Mouse (Mus musculus) mesoderm, embryonic 11.5 days (tissue): ENCODE results near the gene Mef2a.

Experiments
- DNase-seq: peaks from one replicate; pipeline ENCODE4 v3.0.0-alpha.2; 2012; ENCODE audit warnings: low read depth, low spot score

The Mef2a gene

DNA sequence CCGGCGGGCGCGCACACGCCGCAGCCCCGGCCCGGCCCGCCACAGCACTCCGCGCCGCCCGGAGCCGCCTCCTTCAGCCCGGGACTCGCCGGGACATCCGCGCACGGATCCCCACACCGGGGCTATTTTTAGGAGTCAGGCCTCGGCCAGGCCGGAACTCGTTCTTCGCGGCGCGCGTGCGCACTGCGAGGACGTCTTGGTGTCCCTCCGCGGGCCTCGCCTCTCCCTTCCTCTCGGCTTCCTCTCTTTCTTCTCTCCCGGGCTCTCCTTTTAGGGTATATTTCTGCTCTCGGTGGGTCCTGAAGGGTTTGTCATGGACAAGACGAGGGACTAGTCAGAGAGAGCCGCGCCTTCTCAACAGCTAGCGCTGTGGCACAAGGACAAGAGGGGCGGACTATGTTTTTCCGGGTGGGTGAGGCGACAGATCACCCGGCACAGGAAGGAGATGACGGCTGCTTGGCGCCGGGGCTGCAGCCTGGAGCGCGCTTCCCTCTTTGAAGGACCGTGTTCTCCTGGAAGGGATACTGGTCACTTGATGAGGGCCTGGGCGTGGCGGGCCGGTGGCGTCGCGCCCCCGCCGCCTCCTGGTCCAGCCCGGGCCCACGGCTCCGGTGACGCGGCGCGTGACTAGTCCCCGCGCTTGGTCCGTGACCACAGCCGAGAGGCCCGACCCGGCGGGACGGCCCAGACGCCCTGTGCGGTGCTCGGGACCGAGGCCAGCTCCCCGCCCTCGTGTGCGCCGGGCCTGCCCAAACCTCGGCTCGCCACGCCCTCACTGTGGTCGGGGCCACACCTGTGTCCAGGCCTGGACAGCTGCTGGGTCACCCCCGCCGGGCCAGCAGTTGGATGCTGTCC lies at the start of gene Mef2a:
Mef2a (minus strand) TSS at position 130 of the 855 bp plus-strand sequence.
- peak; percentile 98 for DNase-seq

DNA sequence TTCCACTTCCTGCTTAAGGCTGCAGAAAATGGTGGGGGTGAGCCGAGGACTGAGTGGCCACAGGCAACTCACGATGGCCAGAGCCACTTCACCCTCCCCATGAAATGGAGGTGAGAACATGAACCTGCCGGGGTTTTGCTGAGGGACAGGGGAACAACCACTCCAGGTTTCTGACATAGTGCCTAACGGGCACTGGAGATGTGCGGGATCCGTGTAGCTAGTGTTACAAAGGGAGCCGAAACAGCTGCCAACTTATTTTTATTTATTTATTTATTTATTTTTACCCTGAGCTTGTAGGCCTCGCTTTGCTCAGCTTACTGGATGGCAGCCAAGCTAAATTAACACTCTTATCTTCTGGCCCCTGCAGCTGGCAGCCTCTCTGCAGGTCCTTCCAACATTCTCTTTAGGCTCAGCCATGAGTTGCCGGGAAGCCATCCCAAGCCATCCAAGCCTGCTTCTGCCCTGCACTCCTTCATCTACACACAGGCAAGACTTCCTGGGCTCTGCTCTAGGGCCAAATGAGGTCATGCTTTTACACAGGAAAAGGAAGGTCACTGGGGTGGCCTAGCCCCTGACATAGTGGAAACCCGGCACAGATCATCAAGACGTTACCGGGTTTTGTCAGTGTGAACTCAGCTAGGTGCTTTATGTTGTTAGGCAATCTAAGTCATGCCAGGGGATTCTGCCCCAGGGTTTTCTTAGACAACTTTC lies 49.0 kb upstream of the Mef2a start:
- no peak for DNase-seq

DNA sequence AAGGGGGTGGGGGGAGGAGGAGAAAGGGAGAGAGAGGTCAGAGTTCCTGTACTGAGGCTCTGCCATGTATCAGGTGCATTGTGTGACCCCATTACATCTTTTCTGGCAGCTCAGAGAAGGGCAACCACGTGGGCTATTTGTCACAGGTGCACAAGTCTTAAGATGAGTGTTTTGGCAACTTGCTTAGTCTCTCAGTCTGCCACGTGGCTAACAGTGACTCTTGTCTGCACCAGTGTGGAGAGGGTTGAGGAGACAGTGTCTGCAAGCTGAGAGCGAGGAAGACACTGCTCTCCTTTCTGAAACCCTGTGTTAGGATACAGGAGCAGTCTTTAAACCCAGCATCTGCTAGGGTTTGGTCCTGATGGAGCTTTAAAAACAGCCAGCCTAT lies 48.4 kb upstream of the Mef2a start:
- DNase-seq: no peak

DNA sequence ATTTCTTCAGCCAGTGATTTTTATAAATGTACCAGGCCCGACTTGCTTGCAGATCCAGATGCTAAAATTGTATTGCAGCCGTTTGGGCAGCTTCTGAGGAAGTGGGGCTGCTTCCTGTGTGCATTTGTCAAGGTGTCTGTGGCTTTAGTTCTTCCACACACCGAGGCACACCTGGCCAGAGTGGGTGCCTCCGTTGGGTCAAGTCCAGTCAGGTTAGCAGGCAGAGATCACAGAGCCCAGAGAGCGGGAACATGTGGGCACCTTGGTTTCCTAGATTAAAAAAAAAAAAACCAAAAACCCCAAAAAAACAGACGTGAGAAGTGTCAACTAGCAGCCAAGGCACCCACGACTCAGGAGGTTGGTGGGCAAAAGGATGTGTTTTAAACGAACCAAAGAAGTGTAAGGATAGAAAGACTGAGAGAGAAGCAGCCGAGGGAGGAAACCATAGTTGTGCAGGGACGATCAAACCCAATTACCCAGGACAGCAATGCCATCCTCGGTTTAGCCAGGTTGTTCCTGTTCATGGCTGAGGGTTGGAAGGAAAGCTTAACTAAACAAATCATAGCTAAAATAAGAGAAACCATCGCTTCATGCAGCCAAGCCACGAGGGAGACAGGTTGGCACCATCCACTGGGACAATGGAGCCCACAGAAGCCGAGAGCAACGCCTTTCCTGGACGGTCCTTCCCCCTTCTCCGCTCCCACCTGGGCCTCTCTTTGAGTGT lies 47.1 kb upstream of the Mef2a start:
- DNase-seq: no peak

DNA sequence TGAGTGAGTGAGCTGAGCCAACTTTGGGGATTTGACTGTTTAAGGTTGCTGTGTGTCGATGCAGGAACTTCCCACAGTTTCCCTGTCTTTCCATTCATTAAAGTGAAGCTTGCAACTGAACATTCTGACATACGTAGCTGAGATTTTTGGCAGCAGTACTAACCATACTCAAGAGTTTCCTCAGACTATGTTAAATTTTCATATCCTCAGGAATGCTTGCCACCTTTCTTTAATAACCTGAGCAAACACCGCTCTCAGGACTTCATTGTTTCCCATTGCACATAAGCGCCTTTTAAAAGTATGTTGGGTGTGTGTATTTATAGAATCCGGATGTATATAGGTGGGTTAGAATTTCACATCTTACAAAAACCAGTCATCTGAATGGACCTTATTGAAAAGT lies 45.5 kb upstream of the Mef2a start:
- no peak for DNase-seq

DNA sequence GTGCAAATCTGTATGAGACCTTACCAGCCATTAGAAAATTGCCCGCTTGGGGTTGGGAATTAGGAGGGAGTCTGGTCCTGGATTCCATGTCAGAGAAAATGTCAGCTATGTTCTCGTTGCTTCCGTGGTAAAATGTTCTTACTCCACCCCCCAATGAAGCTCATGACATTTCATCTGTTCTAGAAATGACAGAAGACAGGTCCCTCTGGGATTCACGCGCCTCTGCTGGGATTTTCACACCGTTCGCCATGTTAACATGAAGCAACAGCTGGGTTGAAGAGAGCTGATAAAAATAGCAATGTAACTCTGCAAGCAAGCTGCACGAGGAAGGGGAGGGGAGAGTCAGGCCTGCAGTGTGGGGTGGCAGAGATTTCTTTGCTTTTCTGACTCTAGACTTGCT lies 42.1 kb upstream of the Mef2a start:
- DNase-seq: no peak

DNA sequence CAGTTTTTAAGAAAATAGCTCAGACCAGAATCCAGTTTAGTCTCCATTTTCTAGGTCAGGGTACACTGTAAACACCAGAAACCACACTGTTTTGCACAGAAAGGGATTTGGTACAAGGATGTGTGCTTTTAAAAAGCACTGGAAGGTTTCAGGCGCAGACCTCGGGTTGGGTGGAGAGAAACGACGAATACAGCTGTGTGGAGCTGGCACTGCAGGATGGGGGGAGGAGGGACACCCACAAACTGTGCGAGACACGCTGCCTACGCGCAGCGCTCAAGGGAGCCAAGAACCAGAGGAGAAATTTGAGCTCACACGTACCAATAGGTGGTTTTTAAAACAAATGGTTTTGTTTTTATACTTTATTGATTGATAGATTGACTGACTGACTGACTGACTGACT lies 40.0 kb upstream of the Mef2a start:
- DNase-seq: no peak

DNA sequence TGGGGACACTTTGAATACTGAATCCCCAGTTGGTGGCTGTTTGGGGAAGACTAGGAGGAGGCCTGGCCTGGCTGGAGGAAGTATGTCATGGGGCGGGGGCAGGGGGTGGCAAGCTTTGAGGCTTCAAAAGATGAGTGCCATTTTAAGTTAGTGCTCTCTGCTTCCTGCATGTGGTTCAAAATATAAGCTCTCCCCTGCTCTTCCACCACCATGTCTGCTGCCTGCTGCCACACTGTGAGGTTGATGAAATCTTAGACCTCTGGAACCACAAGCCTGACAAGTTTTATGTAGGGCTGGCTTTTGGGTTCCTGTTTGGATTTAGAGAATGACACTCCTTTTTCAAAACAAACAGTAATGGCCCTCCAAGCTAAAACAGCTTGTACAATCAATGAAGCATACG lies 34.4 kb upstream of the Mef2a start:
- DNase-seq: no peak

DNA sequence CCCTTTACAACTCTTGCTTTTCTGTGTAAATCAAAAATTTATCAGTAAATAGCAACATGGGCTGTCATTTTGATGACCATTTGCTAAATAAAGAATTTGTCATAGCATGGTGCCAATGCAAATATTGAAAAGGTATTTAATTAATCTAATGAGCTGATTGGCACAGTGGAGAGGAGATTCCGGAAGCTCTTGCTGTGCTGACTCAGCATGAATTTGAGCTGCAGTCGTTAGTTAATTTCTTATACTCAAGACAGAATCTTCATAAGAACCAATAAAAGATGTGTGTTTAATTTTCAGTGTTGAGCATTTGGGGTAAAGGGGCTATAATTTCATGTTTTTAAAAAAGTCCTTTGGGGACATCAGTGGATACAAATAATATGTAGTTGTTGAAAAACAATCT lies 31.5 kb upstream of the Mef2a start:
- no peak for DNase-seq

DNA sequence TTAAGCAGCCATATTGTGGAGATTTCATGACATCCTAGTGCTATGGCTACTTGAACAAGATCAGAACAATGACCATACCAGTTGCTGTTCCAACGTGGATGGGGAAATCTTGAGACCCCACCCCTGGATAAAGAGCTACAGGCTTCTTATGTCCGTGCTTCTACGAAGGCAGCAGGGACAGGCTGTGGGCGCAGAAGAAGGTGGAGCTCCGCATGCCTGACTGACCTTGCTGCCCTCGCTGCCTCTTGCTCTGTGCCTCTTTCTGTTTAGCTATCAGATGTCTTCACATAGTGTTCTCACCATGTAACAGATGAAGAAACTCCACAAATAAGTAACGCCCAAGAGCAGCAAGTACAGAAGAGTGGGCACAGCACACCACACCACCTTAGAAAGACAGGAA lies 29.7 kb upstream of the Mef2a start:
- DNase-seq: no peak

DNA sequence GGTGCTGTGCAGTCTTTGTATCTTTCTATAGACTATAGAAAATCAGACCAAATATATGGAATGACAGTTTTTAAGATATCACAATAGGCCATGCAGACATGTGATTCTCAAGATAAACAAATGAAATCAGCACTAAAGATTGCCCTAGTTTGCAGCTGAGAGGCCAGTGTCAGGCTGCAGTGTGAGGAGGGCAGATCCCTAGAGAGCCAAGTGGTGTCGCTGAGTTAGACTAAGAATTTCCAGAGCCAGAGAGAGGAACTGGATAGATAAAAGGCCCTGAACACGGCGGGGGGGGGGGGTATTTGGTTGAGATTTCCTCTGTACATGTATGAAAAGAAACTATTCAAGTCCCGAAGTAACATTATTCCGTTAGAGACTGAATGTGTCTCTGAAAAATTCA lies 28.7 kb upstream of the Mef2a start:
- no peak for DNase-seq

DNA sequence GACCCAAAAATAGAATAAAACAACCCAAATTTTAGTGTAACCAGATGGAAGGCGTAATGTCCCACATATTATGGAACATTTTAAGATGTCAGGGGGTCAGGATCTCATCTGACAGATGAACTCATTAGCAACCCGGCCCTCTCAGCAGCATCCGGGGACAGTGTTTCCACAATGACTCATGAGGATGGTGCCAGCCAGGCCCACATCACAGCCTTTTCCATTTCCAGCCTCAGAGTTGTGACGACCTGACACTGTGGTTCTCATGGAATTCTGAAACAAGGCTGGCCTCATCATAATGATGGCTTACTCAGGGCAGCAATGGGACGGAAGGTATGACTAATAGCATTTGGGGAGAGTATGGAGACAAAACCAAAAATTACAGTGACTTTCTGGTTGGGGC lies 18.1 kb upstream of the Mef2a start:
- no peak for DNase-seq

DNA sequence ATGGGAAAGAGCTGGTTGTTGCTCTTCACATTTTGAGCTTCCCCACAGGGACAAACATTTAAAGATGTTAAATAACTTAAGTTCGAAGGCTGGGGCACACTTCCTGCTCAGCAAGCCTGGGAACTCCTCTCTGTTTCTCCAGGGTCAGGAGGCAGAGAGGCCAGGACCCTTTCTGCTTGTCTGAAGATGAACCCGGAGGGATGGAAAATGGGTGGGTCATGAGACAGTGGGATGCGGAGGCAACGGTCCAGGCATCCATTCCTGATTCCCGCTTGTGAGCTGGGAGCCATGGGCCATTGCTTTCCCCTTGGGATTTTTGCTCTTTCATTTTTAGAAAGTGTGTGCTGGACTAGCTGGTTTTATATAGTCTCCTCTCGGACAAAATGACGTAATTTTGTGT lies 17.4 kb upstream of the Mef2a start:
- no peak for DNase-seq

DNA sequence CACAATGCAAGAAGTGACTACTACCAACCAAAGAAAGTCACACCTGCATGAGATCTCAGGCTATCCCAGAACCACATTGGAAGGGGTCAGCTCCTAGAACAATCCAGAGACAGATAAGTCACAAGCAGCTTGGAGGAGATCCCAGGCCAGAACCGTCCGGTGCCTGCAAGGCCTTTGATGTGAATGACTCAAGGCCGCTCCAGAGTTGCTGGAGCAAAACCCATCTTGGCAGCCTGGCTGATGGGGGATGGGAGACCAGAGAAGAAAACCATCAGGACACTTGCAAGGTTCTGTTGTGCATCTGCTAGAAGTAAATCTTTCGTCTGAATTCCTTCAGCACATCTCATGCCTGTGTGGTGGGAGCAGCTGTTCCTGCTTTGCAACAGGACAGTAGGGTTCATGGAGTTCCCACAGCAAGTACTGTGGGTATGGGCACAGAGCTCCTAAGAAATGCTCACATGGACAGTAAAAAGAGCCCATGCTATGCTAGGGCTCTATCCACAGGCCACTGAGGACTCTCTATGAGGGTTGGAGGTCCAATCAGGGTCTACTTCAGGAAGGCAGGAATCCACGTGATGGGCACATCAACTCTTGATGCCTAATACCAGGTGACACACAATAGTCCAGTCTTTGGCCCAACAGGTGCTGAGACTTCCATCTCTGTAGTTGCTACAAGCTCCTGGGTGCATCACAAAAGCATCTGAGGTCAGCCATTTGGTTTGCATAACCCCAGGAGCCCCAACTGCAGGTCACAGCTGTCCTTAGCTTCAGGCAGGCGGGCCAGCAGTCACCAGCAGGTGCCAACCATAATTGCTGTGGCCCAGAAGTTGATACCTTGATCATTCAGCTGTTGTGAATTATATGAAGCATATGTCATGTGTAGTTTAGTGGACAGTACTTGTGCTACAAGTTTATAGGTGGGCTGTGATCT lies 12.5 kb upstream of the Mef2a start:
- DNase-seq: no peak

DNA sequence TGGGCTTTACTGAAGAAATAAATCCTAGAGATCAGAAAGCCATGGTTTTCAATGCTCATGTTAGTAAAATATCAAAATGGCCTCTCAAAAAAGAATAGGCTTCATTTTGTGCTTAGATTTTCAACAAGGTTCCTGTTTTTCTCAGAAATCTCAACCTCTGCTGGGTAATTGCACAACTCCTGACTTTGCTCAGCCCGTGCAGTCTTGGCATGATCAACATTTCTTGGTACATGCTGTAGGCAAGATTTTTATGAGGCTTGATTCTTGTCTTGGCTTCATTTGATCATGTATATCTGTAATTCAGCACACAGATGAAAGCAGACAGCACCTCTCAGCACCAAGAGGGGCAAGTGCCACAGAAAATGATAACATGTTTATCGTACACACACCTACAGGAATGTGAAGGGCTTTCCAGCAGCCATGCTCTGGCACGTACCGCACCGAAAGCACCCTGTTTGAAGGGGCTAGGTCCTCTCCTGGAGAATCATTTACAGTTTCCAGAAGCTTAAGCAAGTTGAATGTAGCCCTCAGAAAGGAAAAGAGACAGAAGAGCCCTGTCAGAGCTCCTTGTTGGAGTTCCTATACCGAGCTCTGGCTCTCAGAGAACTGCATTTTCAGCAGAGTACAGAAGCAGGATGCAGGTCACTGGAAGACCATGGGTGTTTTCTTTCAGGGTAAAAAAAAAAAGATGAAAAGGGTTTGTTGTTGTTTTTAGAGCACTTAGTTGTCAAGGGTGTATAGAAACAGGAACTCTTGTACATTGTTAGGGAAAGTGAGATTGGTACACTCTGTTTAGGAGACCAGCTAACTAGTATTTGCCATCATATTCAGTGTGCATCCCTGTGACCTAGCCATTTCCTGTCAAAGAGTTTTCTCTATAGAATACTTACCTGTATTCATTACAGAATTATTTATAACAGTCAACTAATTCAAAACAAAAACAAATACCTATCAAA lies 7.8 kb upstream of the Mef2a start:
- no peak for DNase-seq

DNA sequence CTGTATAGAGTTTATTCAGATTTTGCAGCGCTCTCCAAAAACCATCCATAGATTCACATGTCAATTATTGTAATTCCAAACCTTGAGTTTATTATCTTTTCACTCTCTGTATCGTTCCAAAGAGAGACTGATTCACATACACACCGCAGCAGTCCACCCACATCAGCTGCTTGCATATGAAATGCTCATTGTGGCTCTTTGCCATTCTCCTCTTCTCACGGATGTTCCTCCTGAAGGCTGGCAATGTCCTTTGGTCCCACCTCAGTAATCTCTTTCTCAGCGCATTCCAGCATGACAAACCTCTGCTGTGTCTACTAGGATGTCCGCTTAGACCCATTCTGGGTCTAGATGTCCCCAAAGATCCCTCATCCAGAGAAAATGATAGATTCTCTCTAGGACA lies 4.1 kb upstream of the Mef2a start:
- no peak for DNase-seq

DNA sequence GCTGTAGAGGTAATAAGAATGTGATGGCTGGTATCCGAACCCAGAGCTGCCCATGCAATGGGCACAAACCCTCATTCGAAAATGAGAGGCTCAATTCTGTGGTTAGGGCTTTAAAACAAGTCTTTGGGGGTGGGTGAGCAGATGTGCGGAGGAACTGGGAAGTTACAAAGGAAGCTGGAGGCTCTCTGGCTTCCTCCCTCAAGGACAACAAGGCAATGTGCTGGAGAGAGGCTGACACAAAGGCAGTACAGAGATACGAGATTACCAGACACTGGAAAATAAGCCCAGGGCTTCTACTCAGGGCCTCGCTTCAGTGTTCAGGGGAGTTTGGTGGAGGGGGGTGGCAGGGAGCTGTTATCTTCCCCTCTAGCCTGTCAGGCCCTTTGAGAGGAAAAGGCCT lies 1.3 kb upstream of the Mef2a start:
- no peak for DNase-seq

DNA sequence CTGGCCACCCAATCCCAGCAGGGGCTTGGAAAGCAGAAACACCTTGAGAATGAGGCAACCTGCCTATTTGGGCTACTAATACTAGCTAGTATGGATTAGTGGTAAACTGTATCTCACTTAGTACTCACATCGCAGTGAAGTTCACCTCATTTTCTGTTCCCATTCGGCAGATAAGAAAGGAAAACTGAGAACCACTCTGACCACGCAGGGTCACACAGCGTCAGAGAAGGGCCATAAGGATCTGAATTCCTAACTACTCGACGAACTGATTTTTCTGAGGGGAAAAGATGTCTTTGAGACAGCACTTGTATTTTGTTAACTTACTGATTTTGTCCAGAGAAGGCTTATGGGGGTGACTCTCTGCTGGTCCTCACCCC lies 914 bp upstream of the Mef2a start:
- DNase-seq: no peak

DNA sequence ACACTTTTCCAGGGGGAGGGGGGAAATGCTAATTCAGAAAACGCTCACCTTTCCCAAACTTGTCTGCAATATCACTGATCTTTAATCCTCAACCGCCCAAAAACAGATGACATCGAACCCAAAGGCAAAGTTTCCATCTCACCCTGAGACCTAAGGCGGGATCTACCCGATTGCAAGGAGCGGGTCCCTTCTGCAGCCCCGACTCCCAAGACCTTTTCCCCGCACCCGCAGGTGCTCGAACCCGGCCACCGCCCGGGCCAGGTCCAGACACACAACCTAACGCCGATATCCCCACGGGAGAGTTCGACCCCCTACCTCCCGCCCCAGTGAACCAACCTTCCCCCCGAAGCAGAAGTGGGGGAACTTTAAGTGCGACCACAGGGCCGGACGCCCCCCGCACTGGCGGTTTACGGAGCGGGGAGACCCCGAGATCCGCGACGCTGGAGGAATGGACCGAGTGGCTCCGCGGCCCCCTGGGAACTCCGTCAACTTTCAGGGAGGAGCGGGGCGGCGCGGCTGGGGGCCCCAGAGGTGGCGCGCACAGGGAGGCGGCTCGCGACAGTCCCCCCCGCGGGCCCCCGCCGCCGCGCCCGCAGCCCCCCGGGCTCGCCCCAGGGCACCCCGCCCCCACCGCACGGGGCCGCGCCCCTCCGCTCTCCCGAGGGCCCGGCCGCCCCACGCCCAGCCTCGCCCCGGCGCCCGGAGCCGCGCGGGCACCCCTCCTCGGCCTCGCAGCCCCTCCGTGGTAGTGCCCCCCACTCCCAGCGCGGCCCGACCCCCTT lies 576 bp downstream of the Mef2a start:
- DNase-seq: no peak
